Mouse (Mus musculus) hindbrain, postnatal 0 days (tissue): ENCODE results near the gene Gm14819. TPM values are rescaled to one million over a fixed set of nuclear protein-coding genes. Genes with fewer than 3 reads are reported as not detected.
"Not testable (repeated sequence)": the region's sequence is repeated elsewhere in the genome, so short reads cannot be mapped to it uniquely, and the experiment has no call there.

Experiments used
- ATAC-seq: fragments of 200-750 bp; cut with Nextera tagmentation; 2 replicates; pipeline ENCODE4 v1.8.0; 2017; ENCODE audit warnings: mild to moderate bottlenecking, moderate TSS enrichment, moderate library complexity
- DNase-seq: peaks from one replicate; pipeline ENCODE4 v3.0.0-alpha.2; 2015; ENCODE audit warnings: low spot score
- H3K27ac ChIP-seq: fragments of 300-500 bp; sonication (generic); 2 replicates; pipeline ENCODE4 v1.5.1; 2014; ENCODE audit warnings: mild to moderate bottlenecking
- H3K27me3 ChIP-seq: fragments of 300-500 bp; sonication (generic); 2 replicates; pipeline ENCODE4 v1.6.1; 2014; ENCODE audit warnings: low read length, mixed read lengths; ENCODE audit not compliant: insufficient read depth
- H3K36me3 ChIP-seq: fragments of 300-500 bp; sonication (generic); 2 replicates; pipeline ENCODE4 v1.6.1; 2014; ENCODE audit warnings: low read length, mixed read lengths; ENCODE audit not compliant: insufficient read depth
- H3K4me1 ChIP-seq: fragments of 300-500 bp; sonication (generic); 2 replicates; pipeline ENCODE4 v1.6.1; 2014; ENCODE audit warnings: antibody characterized with exemption, low read length, mixed read lengths; ENCODE audit not compliant: insufficient read depth
- H3K4me2 ChIP-seq: fragments of 300-500 bp; sonication (generic); 2 replicates; pipeline ENCODE4 v1.6.1; 2014; ENCODE audit warnings: low read depth, mild to moderate bottlenecking, low read length, moderate library complexity, mixed read lengths
- H3K4me3 ChIP-seq: fragments of 300-500 bp; sonication (generic); 2 replicates; pipeline ENCODE4 v1.5.1; 2014; ENCODE audit warnings: low read length
- H3K9ac ChIP-seq: fragments of 300-500 bp; sonication (generic); replicated peaks from 2 replicates; pipeline ENCODE4 v1.6.1; 2014; ENCODE audit warnings: mild to moderate bottlenecking, low read length, moderate library complexity, mixed read lengths
- H3K9me3 ChIP-seq: fragments of 300-500 bp; sonication (generic); 2 replicates; pipeline ENCODE4 v1.6.1; 2016; ENCODE audit warnings: low read length, mixed read lengths
- WGBS: fragments of 180-500 bp; shearing (Covaris S2); extraction: QIAGEN DNeasy Blood & Tissue Kit; methylation state at CpG from one replicate; pipeline ENCODE4 v1.1.7; 2014; 5-methylcytosine and 5-hydroxymethylcytosine counted together
- polyA plus RNA-seq: library from polyadenylated mRNA; unstranded; fragments of >200 nt; fragmentation: Nextera tagmentation; extraction: Ambion mirVana; gene quantifications from 2 replicates; pipeline ENCODE4 v1.2.1, GENCODE M21; 2015
- total RNA-seq: library from RNA; depleted of rRNA; stranded (reverse); fragments of >200 nt; gene quantifications from 2 replicates; pipeline ENCODE4 v1.2.3, GENCODE M21; 2014; rRNA removed

The Gm14819 gene
- total RNA-seq (not detected in 2 replicates), polyA plus RNA-seq (not detected in 2 replicates)

- H3K9ac ChIP-seq, H3K4me2 ChIP-seq, H3K9me3 ChIP-seq, H3K27me3 ChIP-seq, H3K36me3 ChIP-seq, H3K4me1 ChIP-seq, DNase-seq, H3K4me3 ChIP-seq, ATAC-seq, H3K27ac ChIP-seq: not testable (repeated sequence)
- WGBS, result no CpG with 5 or more reads among the region's 6 CpGs
These were observed at the start of gene Gm14819 for GRCm38 (mm10) chrX:35403883-35404282. Gene Gm14819, plus strand, starts transcription at chrX:35404183.
